7 mouse cellular contexts compared by ENCODE assay signal in genomic region chr16:81200201-81201071, GRCm38 (mm10). TPM values are rescaled to one million over a fixed set of nuclear protein-coding genes. Genes with fewer than 3 reads are reported as not detected.
DNase-seq lines count a peak whose midpoint lies in the region; ATAC-seq lines count a peak whose summit lies in the region.

Gene Ncam2 (plus strand): TSS chr16:81200697.

- peak; percentile 54 for DNase-seq in brain, embryonic 18.5 days (ENCODE audit: low read depth, low spot score)
- DNase-seq in heart, embryonic 10.5 days (ENCODE audit: low spot score) = peak; percentile 78
- peak; percentile 32 to 52 for DNase-seq in kidney, adult 8-10 months

- H3K36me3 ChIP-seq in embryonic facial prominence, embryonic 12.5 days = no peaks in the 10 kb centered on the region
- H3K36me3 ChIP-seq in heart, embryonic 10.5 days = no peaks in the 10 kb centered on the region
- H3K36me3 ChIP-seq in limb, embryonic 13.5 days = no peaks in the 10 kb centered on the region
- no peaks in the 10 kb centered on the region for H3K36me3 ChIP-seq in midbrain, embryonic 13.5 days
- no peaks in the 10 kb centered on the region for H3K36me3 ChIP-seq in stomach, embryonic 16.5 days (ENCODE audit: control insufficient read depth, insufficient read depth, low read length)

- H3K4me2 ChIP-seq in embryonic facial prominence, embryonic 12.5 days (replicated peaks) = peak within 1 kb of the TSS; percentile 92
- H3K4me2 ChIP-seq in limb, embryonic 13.5 days (replicated peaks) = peak within 1 kb of the TSS; percentile 90
- H3K4me2 ChIP-seq in midbrain, embryonic 13.5 days (replicated peaks) = peak within 1 kb of the TSS; percentile 64
- H3K4me2 ChIP-seq in stomach, embryonic 16.5 days (ENCODE audit: low read depth, low read length) = peak within 1 kb of the TSS; percentile 95

- peaks cover 6% of the 10 kb centered on the region; the same call in 1 of the 2 replicates for H3K4me1 ChIP-seq in embryonic facial prominence, embryonic 12.5 days
- H3K4me1 ChIP-seq in heart, embryonic 10.5 days = 0 out of 2 replicates have a peak, but pooled peaks cover 3% of the 10 kb centered on the region
- H3K4me1 ChIP-seq in limb, embryonic 13.5 days = peaks cover 3% of the 10 kb centered on the region; the same call in 1 of the 2 replicates
- peaks cover 22% of the 10 kb centered on the region for H3K4me1 ChIP-seq in midbrain, embryonic 13.5 days (replicated peaks)
- no peaks in the 10 kb centered on the region for H3K4me1 ChIP-seq in stomach, embryonic 16.5 days (ENCODE audit: control insufficient read depth, insufficient read depth, low read length)

- H3K9me3 ChIP-seq in embryonic facial prominence, embryonic 12.5 days = no peaks in the 10 kb centered on the region
- no peaks in the 10 kb centered on the region for H3K9me3 ChIP-seq in heart, embryonic 10.5 days
- no peaks in the 10 kb centered on the region for H3K9me3 ChIP-seq in limb, embryonic 13.5 days
- H3K9me3 ChIP-seq in midbrain, embryonic 13.5 days = no peaks in the 10 kb centered on the region
- H3K9me3 ChIP-seq in stomach, embryonic 16.5 days (replicated peaks; ENCODE audit: control insufficient read depth, low read length) = no peaks in the 10 kb centered on the region

- H3K27me3 ChIP-seq in embryonic facial prominence, embryonic 12.5 days = no peaks in the 10 kb centered on the region
- no peaks in the 10 kb centered on the region for H3K27me3 ChIP-seq in heart, embryonic 10.5 days (ENCODE audit: insufficient read depth, poor library complexity, severe bottlenecking)
- no peaks in the 10 kb centered on the region for H3K27me3 ChIP-seq in limb, embryonic 13.5 days
- no peaks in the 10 kb centered on the region for H3K27me3 ChIP-seq in midbrain, embryonic 13.5 days
- H3K27me3 ChIP-seq in stomach, embryonic 16.5 days (ENCODE audit: control insufficient read depth, insufficient read depth, low read length) = no peaks in the 10 kb centered on the region

- peak within 1 kb of the TSS; percentile 65 for H3K9ac ChIP-seq in embryonic facial prominence, embryonic 12.5 days
- H3K9ac ChIP-seq in limb, embryonic 13.5 days = peak within 1 kb of the TSS; percentile 73
- H3K9ac ChIP-seq in midbrain, embryonic 13.5 days (replicated peaks) = peak within 1 kb of the TSS; percentile 74
- H3K9ac ChIP-seq in stomach, embryonic 16.5 days (ENCODE audit: low read length) = peak within 1 kb of the TSS; percentile 75

- ATAC-seq in embryonic facial prominence, embryonic 12.5 days (ENCODE audit: insufficient number of reproducible peaks, insufficient read depth, low FRiP score, low TSS enrichment) = peak; percentile 73
- ATAC-seq in limb, embryonic 13.5 days (ENCODE audit: low FRiP score, low read depth) = peak; percentile 73
- ATAC-seq in midbrain, embryonic 13.5 days = peak; percentile 81
- peak; percentile 87 for ATAC-seq in stomach, embryonic 16.5 days (ENCODE audit: insufficient read depth, low FRiP score)

- 0 out of 2 replicates have a peak within 1 kb of the TSS, but pooled peaks have one; percentile 23 for H3K27ac ChIP-seq in embryonic facial prominence, embryonic 12.5 days
- peak within 1 kb of the TSS; percentile 49; the same call in 1 of the 2 replicates for H3K27ac ChIP-seq in heart, embryonic 10.5 days
- H3K27ac ChIP-seq in limb, embryonic 13.5 days = no peak within 1 kb of the TSS
- peak within 1 kb of the TSS; percentile 87 for H3K27ac ChIP-seq in midbrain, embryonic 13.5 days
- no peak within 1 kb of the TSS for H3K27ac ChIP-seq in stomach, embryonic 16.5 days (ENCODE audit: low read length)

- WGBS in embryonic facial prominence, embryonic 12.5 days = under 1% methylated on average over 53 of the region's 70 CpGs
- under 1% methylated on average over 59 of the region's 70 CpGs for WGBS in heart, embryonic 10.5 days
- WGBS in limb, embryonic 13.5 days = 0% methylated on average over 38 of the region's 70 CpGs
- WGBS in midbrain, embryonic 13.5 days = under 1% methylated on average over 36 of the region's 70 CpGs
- under 1% methylated on average over 68 of the region's 70 CpGs for WGBS in stomach, embryonic 16.5 days

- peak within 1 kb of the TSS; percentile 63 for H3K4me3 ChIP-seq in embryonic facial prominence, embryonic 12.5 days
- peak within 1 kb of the TSS; percentile 75 for H3K4me3 ChIP-seq in heart, embryonic 10.5 days
- peak within 1 kb of the TSS; percentile 61 for H3K4me3 ChIP-seq in limb, embryonic 13.5 days
- peak within 1 kb of the TSS; percentile 64 for H3K4me3 ChIP-seq in midbrain, embryonic 13.5 days (replicated peaks)
- H3K4me3 ChIP-seq in stomach, embryonic 16.5 days (replicated peaks; ENCODE audit: low read length) = peak within 1 kb of the TSS; percentile 69

RNA-seq across cellular contexts. Expression of gene Ncam2, which starts in this region (rescaled TPM):
- 3.4 and 4.1 TPM in 2 replicates for polyA plus RNA-seq in embryonic facial prominence, embryonic 12.5 days (2016; fragmentation: Nextera tagmentation; extraction: Ambion mirVana)
- polyA plus RNA-seq in heart, embryonic 10.5 days (2016; fragmentation: Nextera tagmentation; extraction: Ambion mirVana) = 0.07 and 0.09 TPM in 2 replicates
- polyA plus RNA-seq in limb, embryonic 13.5 days (2015; fragmentation: Nextera tagmentation; extraction: Ambion mirVana) = 3.0 and 3.6 TPM in 2 replicates
- polyA plus RNA-seq in midbrain, embryonic 13.5 days (2015; fragmentation: Nextera tagmentation; extraction: Ambion mirVana) = 13.3 and 13.7 TPM in 2 replicates
- 1.7 and 2.1 TPM in 2 replicates for polyA plus RNA-seq in stomach, embryonic 16.5 days (2015; fragmentation: Nextera tagmentation; extraction: Ambion mirVana)

Comparison
In these comparisons a context has a peak if more than half of its experiments do, and no peak if none do; other contexts are left out.
1. Peak in DNase-seq, H3K4me3 ChIP-seq and H3K27ac ChIP-seq in heart, embryonic 10.5 days; RNA of the gene not detected or under 1 TPM.
2. H3K27ac ChIP-seq: peak in embryonic facial prominence, embryonic 12.5 days (single experiment) and midbrain, embryonic 13.5 days (single experiment); none in limb, embryonic 13.5 days (single experiment) and stomach, embryonic 16.5 days (single experiment).
3. Peak in every context shown above with its lines, with median percentiles within 50 percentile points of each other: DNase-seq, ATAC-seq, H3K4me2 ChIP-seq, H3K4me3 ChIP-seq and H3K9ac ChIP-seq.